Mouse (Mus musculus) heart, embryonic 12.5 days (tissue): Measurements from ENCODE around the gene Mprip. TPM values are rescaled to one million over a fixed set of nuclear protein-coding genes. Genes with fewer than 3 reads are reported as not detected.

Source experiments
- ATAC-seq: fragments of 200-750 bp; cut with Nextera tagmentation; 2 replicates; pipeline ENCODE4 v1.8.0; 2017; ENCODE audit warnings: moderate TSS enrichment, moderate library complexity; ENCODE audit not compliant: insufficient number of reproducible peaks, low FRiP score
- H3K27ac ChIP-seq: fragments of 300-500 bp; sonication (generic); 2 replicates; pipeline ENCODE4 v1.5.1; 2016; ENCODE audit warnings: mild to moderate bottlenecking, moderate library complexity; ENCODE audit not compliant: poor library complexity, severe bottlenecking
- H3K27me3 ChIP-seq: fragments of 300-500 bp; sonication (generic); replicated peaks from 2 replicates; pipeline ENCODE4 v1.6.1; 2016; ENCODE audit warnings: mild to moderate bottlenecking, moderate library complexity
- H3K36me3 ChIP-seq: fragments of 300-500 bp; sonication (generic); 2 replicates; pipeline ENCODE4 v1.6.1; 2016; ENCODE audit warnings: mild to moderate bottlenecking, moderate library complexity
- H3K4me1 ChIP-seq: fragments of 300-500 bp; sonication (generic); replicated peaks from 2 replicates; pipeline ENCODE4 v1.6.1; 2016; ENCODE audit warnings: mild to moderate bottlenecking
- H3K4me2 ChIP-seq: fragments of 300-500 bp; sonication (generic); 2 replicates; pipeline ENCODE4 v1.6.1; 2016; ENCODE audit warnings: mild to moderate bottlenecking, moderate library complexity
- H3K4me3 ChIP-seq: fragments of 300-500 bp; sonication (generic); 2 replicates; pipeline ENCODE4 v1.5.1; 2016; ENCODE audit warnings: mild to moderate bottlenecking
- H3K9ac ChIP-seq: fragments of 300-500 bp; sonication (generic); 2 replicates; pipeline ENCODE4 v1.6.1; 2016; ENCODE audit warnings: mild to moderate bottlenecking, moderate library complexity
- H3K9me3 ChIP-seq: fragments of 300-500 bp; sonication (generic); replicated peaks from 2 replicates; pipeline ENCODE4 v1.6.1; 2016; ENCODE audit warnings: mild to moderate bottlenecking, moderate library complexity
- WGBS: fragments of 180-500 bp; shearing (Covaris S2); methylation state at CpG from one replicate; pipeline ENCODE4 v1.1.7; 2016; 5-methylcytosine and 5-hydroxymethylcytosine counted together
- polyA plus RNA-seq: library from polyadenylated mRNA; unstranded; fragments of >200 nt; fragmentation: Nextera tagmentation; extraction: Ambion mirVana; gene quantifications from 2 replicates; pipeline ENCODE4 v1.2.1, GENCODE M21; 2016

Mprip gene
- polyA plus RNA-seq, 1 experiment from 2014 or later = 79.8 TPM

DNA sequence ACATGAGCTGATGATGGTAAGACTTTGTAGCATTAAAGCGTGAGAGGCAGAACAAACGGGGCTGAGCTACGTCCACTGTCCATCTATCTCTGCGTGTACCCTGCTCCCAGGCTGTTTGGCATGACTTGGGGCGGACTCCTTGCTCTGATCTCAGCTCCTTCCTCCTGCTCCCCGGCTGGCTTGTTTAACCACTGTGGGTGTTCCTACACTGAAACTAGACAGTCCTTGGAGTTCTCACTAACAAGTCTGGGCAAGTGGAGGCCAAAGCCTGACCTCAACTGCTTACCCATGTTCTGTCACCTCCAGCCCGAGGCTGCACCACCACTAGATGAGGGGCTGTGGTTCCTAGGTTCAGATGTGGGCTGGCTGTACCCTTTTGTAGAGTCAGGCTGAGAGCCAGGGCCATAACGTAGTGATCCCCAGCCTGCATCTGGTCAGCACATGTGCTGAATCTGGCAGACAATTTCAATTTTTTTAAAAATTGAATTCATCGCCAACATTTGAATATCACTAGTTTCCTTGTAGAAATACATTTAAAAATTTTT lies 25.8 kb upstream of the Mprip start:
- H3K4me2 ChIP-seq = no peak overlapping the region
- H3K27me3 ChIP-seq = no peaks in the 10 kb centered on the region
- no peaks in the 10 kb centered on the region for H3K4me1 ChIP-seq
- H3K9me3 ChIP-seq = 0 out of 2 replicates have a peak, but pooled peaks cover 3% of the 10 kb centered on the region
- no peak overlapping the region for H3K9ac ChIP-seq
- H3K36me3 ChIP-seq = no peaks in the 10 kb centered on the region
- WGBS = 83% methylated on average over 9 of the region's 9 CpGs
- H3K27ac ChIP-seq = no peak overlapping the region
- H3K4me3 ChIP-seq = no peak overlapping the region
- no peak for ATAC-seq

DNA sequence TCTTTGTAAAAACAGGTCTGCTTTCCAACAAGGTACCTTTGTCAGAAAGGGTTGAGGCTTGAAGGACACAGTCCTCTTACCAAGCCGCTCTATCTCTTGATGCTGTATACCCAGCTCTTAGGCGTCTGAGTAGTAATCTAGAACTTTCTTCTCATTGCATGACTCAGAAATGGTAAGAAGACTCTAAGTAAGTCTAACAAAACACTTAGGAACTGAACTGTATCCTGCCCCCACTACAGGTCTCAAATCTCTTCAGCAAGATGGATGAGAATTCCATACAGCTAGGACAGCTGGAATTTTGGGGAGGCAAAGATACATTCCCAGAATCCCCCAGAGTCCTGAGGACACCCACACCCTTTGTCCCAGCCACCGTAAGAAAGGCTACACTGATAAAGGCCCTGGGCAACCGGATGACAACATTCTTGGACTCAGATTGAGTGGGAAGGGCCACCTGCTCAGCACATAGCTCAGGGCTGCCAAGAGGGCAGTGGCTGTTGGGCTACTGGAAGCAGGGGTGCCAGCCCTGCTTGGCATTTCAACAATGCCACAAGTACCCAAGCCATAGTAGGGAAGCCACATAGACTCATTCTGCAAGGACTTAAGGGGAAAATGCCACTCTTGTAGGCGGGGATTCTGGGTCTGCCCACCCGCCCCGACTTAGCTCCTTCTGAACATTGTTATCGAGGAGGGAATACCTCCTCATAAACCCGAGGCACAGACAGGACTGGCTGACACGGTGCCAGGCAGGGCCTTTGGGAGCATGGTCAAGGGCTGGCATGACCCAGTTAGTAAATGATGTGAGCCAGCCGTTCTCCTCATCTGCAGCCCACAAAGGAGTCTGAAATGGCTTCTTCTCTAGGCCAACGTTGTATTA lies 25.0 kb upstream of the Mprip start:
- Histone ChIP-seq H3K36me3 (no peaks in the 10 kb centered on the region), H3K4me1 (no peaks in the 10 kb centered on the region), H3K9me3 (0 out of 2 replicates have a peak, but pooled peaks cover 3% of the 10 kb centered on the region), H3K27me3 (no peaks in the 10 kb centered on the region), H3K4me2 (no peak overlapping the region), H3K4me3 (no peak overlapping the region), H3K9ac (no peak overlapping the region), H3K27ac (no peak overlapping the region)
- no peak for ATAC-seq
- 66% methylated on average over 12 of the region's 12 CpGs for WGBS

DNA sequence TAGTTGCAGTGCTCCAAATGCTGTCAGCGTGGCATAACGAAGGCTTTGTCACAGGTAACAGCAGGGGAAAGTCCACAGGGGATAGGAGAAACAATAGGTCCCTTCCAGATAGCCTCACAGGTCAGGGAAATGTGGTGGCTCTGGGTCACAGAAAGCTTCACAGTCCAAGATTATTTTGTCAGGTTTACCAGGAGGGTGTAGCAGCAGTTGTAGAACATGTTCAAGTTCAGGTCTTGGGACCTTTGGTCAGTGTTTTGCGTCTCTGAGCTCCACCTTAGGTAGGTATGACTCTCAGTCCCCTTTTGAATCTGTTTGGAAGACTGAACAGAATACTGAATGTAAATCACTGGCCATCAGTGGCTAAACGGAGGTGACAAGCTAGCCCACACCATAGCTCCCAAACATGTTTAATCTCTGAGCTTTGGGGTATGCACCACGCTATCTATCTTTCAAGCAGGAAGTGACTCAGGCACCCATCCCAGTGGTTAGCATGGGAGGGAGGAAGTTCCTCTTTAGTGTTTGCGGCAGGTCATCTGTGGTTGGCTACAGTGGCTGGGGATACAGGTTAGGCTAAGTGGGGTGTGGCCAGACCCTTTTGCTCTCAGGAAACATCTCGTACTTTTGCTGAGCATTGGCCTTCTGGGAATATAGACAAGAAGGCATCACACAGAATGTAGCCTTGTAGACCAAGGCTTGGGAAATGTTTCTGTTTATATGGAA lies 24.2 kb upstream of the Mprip start:
- 0 out of 2 replicates have a peak, but pooled peaks cover 3% of the 10 kb centered on the region for H3K9me3 ChIP-seq
- H3K36me3 ChIP-seq = no peaks in the 10 kb centered on the region
- H3K9ac ChIP-seq = no peak overlapping the region
- no peak overlapping the region for H3K4me3 ChIP-seq
- ATAC-seq = no peak
- no peak overlapping the region for H3K4me2 ChIP-seq
- 56% methylated on average over 7 of the region's 7 CpGs for WGBS
- no peak overlapping the region for H3K27ac ChIP-seq
- H3K4me1 ChIP-seq = no peaks in the 10 kb centered on the region
- H3K27me3 ChIP-seq = no peaks in the 10 kb centered on the region

DNA sequence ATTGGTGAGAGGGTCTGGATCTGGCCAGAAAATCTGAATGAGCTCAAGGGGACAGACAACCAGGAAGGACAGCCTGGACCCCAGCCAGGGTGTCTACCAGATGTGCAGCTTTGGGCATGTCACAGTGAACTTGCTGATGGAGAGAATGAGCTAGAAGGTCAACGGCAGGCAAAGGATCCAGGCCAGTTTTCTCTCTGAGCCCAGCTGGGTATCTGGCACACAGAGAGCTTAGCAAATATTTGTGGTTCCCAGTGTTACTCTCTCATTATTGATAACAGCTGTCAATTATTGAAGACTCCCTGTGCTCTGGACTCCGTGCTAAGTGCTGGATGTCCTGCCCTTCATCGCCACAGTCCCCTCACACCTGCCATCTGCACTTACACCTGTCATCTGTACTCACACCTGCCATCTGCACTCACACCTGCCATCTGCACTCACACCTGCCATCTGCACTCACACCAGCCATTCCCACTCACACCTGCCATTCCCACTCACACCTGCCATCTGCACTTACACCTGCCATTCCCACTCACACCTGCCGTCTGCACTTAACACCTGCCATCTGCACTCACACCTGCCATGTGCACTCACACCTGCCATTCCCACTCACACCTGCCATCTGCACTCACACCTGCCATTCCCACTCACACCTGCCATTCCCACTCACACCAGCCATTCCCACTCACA lies 21.0 kb upstream of the Mprip start:
- no peak overlapping the region for H3K9ac ChIP-seq
- H3K4me2 ChIP-seq = no peak overlapping the region
- no peak overlapping the region for H3K4me3 ChIP-seq
- ATAC-seq = no peak
- WGBS = 76% methylated on average over 4 of the region's 4 CpGs
- peaks cover 4% of the 10 kb centered on the region for H3K4me1 ChIP-seq
- H3K36me3 ChIP-seq = no peaks in the 10 kb centered on the region
- H3K9me3 ChIP-seq = 0 out of 2 replicates have a peak, but pooled peaks cover 3% of the 10 kb centered on the region
- peaks cover 10% of the 10 kb centered on the region; the same call in 1 of the 2 replicates for H3K27me3 ChIP-seq
- H3K27ac ChIP-seq = no peak overlapping the region

GRCm38 (mm10) chr11:59641227-59641626 lies 19.9 kb upstream of the Mprip start:
- Histone ChIP-seq H3K4me1 (peaks cover 10% of the 10 kb centered on the region), H3K27me3 (peaks cover 10% of the 10 kb centered on the region; the same call in 1 of the 2 replicates), H3K4me3 (no peak overlapping the region), H3K27ac (no peak overlapping the region), H3K36me3 (no peaks in the 10 kb centered on the region), H3K9me3 (0 out of 2 replicates have a peak, but pooled peaks cover 3% of the 10 kb centered on the region), H3K9ac (no peak overlapping the region), H3K4me2 (no peak overlapping the region)
- ATAC-seq = no peak
- 48% methylated on average over 5 of the region's 5 CpGs for WGBS

DNA sequence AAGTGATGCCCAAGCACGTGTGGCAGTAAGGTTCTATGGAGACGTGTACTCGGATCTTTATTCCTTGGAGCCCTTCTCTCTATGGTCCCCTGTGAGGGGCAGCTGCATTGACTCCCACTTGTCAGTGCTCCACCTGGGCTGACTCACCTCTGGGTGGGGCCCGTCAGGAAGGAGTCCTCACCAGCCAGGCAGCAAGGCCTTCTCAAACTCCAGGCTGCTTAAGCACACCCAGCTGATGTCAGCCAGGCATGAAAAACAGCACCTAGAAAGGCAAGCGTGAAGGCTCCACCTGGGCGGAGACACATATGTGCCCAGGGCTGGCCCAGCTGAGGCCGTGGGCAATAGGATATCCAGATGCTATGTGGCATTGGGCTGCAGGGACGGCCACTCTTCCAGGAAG lies 18.7 kb upstream of the Mprip start:
- no peak overlapping the region for H3K9ac ChIP-seq
- 0 out of 2 replicates have a peak, but pooled peaks cover 3% of the 10 kb centered on the region for H3K9me3 ChIP-seq
- H3K4me1 ChIP-seq = peaks cover 10% of the 10 kb centered on the region
- no peak overlapping the region for H3K4me2 ChIP-seq
- no peak overlapping the region for H3K27ac ChIP-seq
- H3K4me3 ChIP-seq = no peak overlapping the region
- peaks cover 12% of the 10 kb centered on the region; the same call in 1 of the 2 replicates for H3K27me3 ChIP-seq
- WGBS = 82% methylated on average over 8 of the region's 8 CpGs
- no peaks in the 10 kb centered on the region for H3K36me3 ChIP-seq
- ATAC-seq = no peak

DNA sequence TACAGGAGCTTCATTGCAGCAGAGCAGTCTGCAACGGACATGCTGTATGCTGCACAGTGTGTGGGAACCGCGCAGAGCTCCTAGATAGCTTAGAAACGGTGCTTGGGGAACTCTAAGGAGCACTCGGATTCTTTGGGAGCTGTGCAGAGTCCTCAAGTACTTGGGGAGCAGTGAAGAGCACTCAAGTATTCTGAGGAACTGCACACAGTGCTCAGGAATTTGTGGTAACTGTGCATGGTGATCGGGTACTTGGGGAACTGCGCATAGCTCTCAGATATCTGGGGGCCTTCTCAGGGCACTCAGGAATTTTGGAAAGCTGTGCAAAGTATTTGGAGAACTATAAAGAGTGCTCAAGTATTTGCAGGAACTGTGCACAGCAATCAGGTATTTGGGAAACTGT lies 16.1 kb upstream of the Mprip start:
- no peak for ATAC-seq
- WGBS = 45% methylated on average over 7 of the region's 7 CpGs

DNA sequence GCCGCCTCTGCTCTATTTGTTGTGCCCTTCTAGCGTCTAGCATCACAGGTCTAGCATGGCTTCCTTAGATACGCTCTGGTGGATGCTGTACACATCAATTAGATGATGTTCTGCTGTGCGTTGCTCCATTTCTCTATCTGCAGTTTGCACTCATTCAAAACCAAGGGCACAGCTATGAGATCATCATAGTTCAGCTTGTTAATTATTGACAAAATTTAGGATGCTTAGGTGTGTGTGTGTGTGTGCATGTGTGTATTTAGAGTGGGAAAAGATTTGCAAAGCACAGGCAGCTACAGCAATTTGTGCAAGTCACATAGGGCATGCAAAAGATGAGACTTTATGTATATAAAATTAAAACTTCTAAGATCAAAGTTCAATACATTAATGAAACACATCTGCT lies 12.0 kb upstream of the Mprip start:
- no peak overlapping the region for H3K9ac ChIP-seq
- no peak for ATAC-seq
- no peaks in the 10 kb centered on the region for H3K9me3 ChIP-seq
- no peak overlapping the region for H3K4me3 ChIP-seq
- 82% methylated on average over 4 of the region's 4 CpGs for WGBS
- H3K36me3 ChIP-seq = no peaks in the 10 kb centered on the region
- H3K27ac ChIP-seq = no peak overlapping the region
- no peak overlapping the region for H3K4me2 ChIP-seq
- H3K27me3 ChIP-seq = 0 out of 2 replicates have a peak, but pooled peaks cover 7% of the 10 kb centered on the region
- H3K4me1 ChIP-seq = peaks cover 10% of the 10 kb centered on the region

More for the DNA sequence above, 16.1 kb upstream of the Mprip start:
- peaks cover 14% of the 10 kb centered on the region; the same call in 1 of the 2 replicates for H3K27me3 ChIP-seq
- no peaks in the 10 kb centered on the region for H3K36me3 ChIP-seq
- H3K9ac ChIP-seq = no peak overlapping the region
- peaks cover 10% of the 10 kb centered on the region for H3K4me1 ChIP-seq
- H3K27ac ChIP-seq = no peak overlapping the region
- no peaks in the 10 kb centered on the region for H3K9me3 ChIP-seq
- H3K4me2 ChIP-seq = no peak overlapping the region
- no peak overlapping the region for H3K4me3 ChIP-seq

- H3K4me2 ChIP-seq = no peak overlapping the region
- H3K27me3 ChIP-seq = no peaks in the 10 kb centered on the region
- peaks cover 19% of the 10 kb centered on the region for H3K4me1 ChIP-seq
- H3K9me3 ChIP-seq = no peaks in the 10 kb centered on the region
- no peaks in the 10 kb centered on the region for H3K36me3 ChIP-seq
- no peak overlapping the region for H3K9ac ChIP-seq
- H3K27ac ChIP-seq = no peak overlapping the region
- no peak for ATAC-seq
- H3K4me3 ChIP-seq = no peak overlapping the region
- 71% methylated on average over 2 of the region's 2 CpGs for WGBS
These were observed 8.1 kb upstream of the Mprip start for GRCm38 (mm10) chr11:59653003-59653402.

DNA sequence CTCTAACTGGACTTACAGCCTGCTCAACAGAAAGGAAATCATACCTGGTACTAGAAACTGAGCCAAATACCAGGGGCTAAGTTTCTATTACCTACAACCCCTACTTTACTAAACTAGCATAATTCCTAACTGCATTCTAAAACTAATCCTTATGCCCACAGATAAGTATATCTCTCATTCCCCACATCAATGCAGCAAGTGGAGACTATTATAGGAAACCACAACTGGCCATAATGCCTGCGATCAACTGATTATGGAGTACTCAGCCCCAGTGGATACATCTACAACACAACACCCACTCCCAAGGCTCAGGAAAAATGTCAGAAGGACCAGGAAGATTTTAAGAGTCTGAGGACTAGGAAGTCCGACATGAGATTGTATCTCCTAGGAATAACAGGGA lies 7.6 kb upstream of the Mprip start:
- Histone ChIP-seq H3K9ac (no peak overlapping the region), H3K4me1 (peaks cover 21% of the 10 kb centered on the region), H3K9me3 (no peaks in the 10 kb centered on the region), H3K4me3 (no peak overlapping the region), H3K27ac (no peak overlapping the region), H3K4me2 (no peak overlapping the region), H3K27me3 (no peaks in the 10 kb centered on the region), H3K36me3 (no peaks in the 10 kb centered on the region)
- ATAC-seq = no peak
- 80% methylated on average over 2 of the region's 2 CpGs for WGBS
